Comparison of ENCODE assay signal across 8 mouse cellular contexts in the genomic region with DNA sequence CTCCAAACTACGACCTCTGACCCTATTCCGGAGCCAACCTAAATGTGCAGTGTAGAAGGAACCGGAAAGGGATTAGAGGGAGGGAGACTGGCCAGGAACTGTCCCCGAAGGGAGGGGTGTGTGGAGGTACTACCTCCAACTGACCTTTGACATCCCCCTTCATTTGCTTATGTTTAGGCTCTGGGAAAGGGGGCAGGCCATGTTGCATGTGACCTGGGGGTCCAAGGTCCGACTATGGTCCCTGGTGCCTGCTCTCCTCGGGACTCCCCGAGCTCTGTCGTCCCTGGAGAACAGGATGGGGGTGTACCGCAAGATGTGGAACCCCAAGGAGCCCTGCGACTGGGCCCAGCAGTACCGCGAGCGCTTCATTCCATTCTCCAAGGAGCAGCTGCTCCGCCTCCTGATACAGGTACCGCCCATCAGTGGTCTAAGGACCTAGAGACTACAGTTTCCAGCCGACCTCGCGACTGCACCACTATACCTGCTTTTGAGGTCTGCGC. TPM values are rescaled to one million over a fixed set of nuclear protein-coding genes. Genes with fewer than 3 reads are reported as not detected.
DNase-seq lines count a peak whose midpoint lies in the region; ATAC-seq lines count a peak whose summit lies in the region.

No protein-coding gene starts in this region.

- peak; percentile 46 for DNase-seq in gastrocnemius, adult 18-20 months (ENCODE audit: low spot score)
- DNase-seq in gastrocnemius, adult 8-10 months (ENCODE audit: low spot score in 2 of 2) = no peak
- DNase-seq in cerebellum, postnatal 36 days = peak; percentile 57 to 66
- peak; percentile 35 for DNase-seq in gastrocnemius, postnatal 10 days
- DNase-seq in kidney, adult 8-10 months = peak; percentile 84 to 92
- DNase-seq in midbrain, embryonic 14.5 days = peak; percentile 61
- DNase-seq in telencephalon, adult 2 months (ENCODE audit: low read depth, low spot score) = peak; percentile 40

- peaks cover 9% of the 10 kb centered on the region; the same call in 1 of the 2 replicates for H3K4me1 ChIP-seq in limb, embryonic 15.5 days
- peaks cover 8% of the 10 kb centered on the region for H3K4me1 ChIP-seq in midbrain, embryonic 14.5 days (ENCODE audit: control insufficient read depth, insufficient read depth, low read length)

- H3K9ac ChIP-seq in limb, embryonic 15.5 days = peak overlapping the region; percentile 48
- H3K9ac ChIP-seq in midbrain, embryonic 14.5 days (replicated peaks; ENCODE audit: low read length) = peak overlapping the region; percentile 65

- H3K9me3 ChIP-seq in limb, embryonic 15.5 days = no peaks in the 10 kb centered on the region
- no peaks in the 10 kb centered on the region for H3K9me3 ChIP-seq in midbrain, embryonic 14.5 days (ENCODE audit: control insufficient read depth, low read length)

- peak overlapping the region; percentile 84 for H3K27ac ChIP-seq in limb, embryonic 15.5 days
- peak overlapping the region; percentile 65 for H3K27ac ChIP-seq in midbrain, embryonic 14.5 days (replicated peaks; ENCODE audit: low read depth, low read length)

- under 1% methylated on average over 19 of the region's 19 CpGs for WGBS in limb, embryonic 15.5 days
- under 1% methylated on average over 19 of the region's 19 CpGs for WGBS in midbrain, embryonic 14.5 days

- H3K36me3 ChIP-seq in limb, embryonic 15.5 days = no peaks in the 10 kb centered on the region
- H3K36me3 ChIP-seq in midbrain, embryonic 14.5 days (ENCODE audit: control insufficient read depth, insufficient read depth, low read length) = no peaks in the 10 kb centered on the region

- no peaks in the 10 kb centered on the region for H3K27me3 ChIP-seq in limb, embryonic 15.5 days
- H3K27me3 ChIP-seq in midbrain, embryonic 14.5 days (ENCODE audit: control insufficient read depth, insufficient read depth, low read length) = no peaks in the 10 kb centered on the region

- H3K4me3 ChIP-seq in limb, embryonic 15.5 days = peak overlapping the region; percentile 55
- H3K4me3 ChIP-seq in midbrain, embryonic 14.5 days (replicated peaks; ENCODE audit: low read depth, low read length) = peak overlapping the region; percentile 49

- ATAC-seq in limb, embryonic 15.5 days (ENCODE audit: insufficient number of reproducible peaks, low FRiP score, low TSS enrichment, low read depth) = peak; percentile 22
- ATAC-seq in midbrain, embryonic 14.5 days (ENCODE audit: low FRiP score, low TSS enrichment) = peak; percentile 55

- peak overlapping the region; percentile 88 for H3K4me2 ChIP-seq in limb, embryonic 15.5 days
- peak overlapping the region; percentile 81 for H3K4me2 ChIP-seq in midbrain, embryonic 14.5 days (ENCODE audit: low read length)

RNA-seq across cellular contexts. Expression of a gene that starts 0.6 kb away (rescaled TPM):
- total RNA-seq in gastrocnemius, adult 18-20 months (2021) = 10 to 100 TPM; 56.7 to 59.4 TPM
- 10 to 100 TPM; 52.6 to 67.7 (median 56.3) TPM for total RNA-seq in gastrocnemius, adult 8-10 months (2022)
- 10 to 100 TPM; 42.3 to 47.7 TPM for total RNA-seq in gastrocnemius, postnatal 10 days (2021)
- polyA plus RNA-seq in limb, embryonic 15.5 days (2015; fragmentation: Nextera tagmentation; extraction: Ambion mirVana) = 4.4 and 5.5 TPM in 2 replicates
- 5.1 and 7.5 TPM in 2 replicates for polyA plus RNA-seq in midbrain, embryonic 14.5 days (2014; fragmentation: Nextera tagmentation; extraction: Ambion mirVana)

RNA-seq across cellular contexts. Expression of a gene that starts 0.8 kb away (rescaled TPM):
- total RNA-seq in gastrocnemius, adult 18-20 months (2021) = not detected
- not detected for total RNA-seq in gastrocnemius, adult 8-10 months (2022)
- under 1 TPM in 1 of 2 experiments, not detected in 1; 0.35 TPM for total RNA-seq in gastrocnemius, postnatal 10 days (2021)
- 0.49 and 0.86 TPM in 2 replicates for polyA plus RNA-seq in limb, embryonic 15.5 days (2015; fragmentation: Nextera tagmentation; extraction: Ambion mirVana)
- polyA plus RNA-seq in midbrain, embryonic 14.5 days (2014; fragmentation: Nextera tagmentation; extraction: Ambion mirVana) = not detected in 2 replicates

RNA-seq across cellular contexts. Expression of a gene that starts 19.1 kb away (rescaled TPM):
- total RNA-seq in gastrocnemius, adult 18-20 months (2021) = under 1 TPM; 0.11 to 0.17 TPM
- under 1 TPM in 2 of 4 experiments, not detected in 2; 0.07 to 0.11 TPM for total RNA-seq in gastrocnemius, adult 8-10 months (2022)
- total RNA-seq in gastrocnemius, postnatal 10 days (2021) = 1 to 10 TPM in 1 of 2 experiments, under 1 TPM in 1; 0.80 to 1.2 TPM
- polyA plus RNA-seq in limb, embryonic 15.5 days (2015; fragmentation: Nextera tagmentation; extraction: Ambion mirVana) = 0.48 and 0.68 TPM in 2 replicates
- polyA plus RNA-seq in midbrain, embryonic 14.5 days (2014; fragmentation: Nextera tagmentation; extraction: Ambion mirVana) = 2.3 and 4.4 TPM in 2 replicates

RNA-seq across cellular contexts. Expression of a gene that starts 23.9 kb away (rescaled TPM):
- total RNA-seq in gastrocnemius, adult 18-20 months (2021) = 10 to 100 TPM in 1 of 2 experiments, 1 to 10 TPM in 1; 7.8 to 15.1 TPM
- total RNA-seq in gastrocnemius, adult 8-10 months (2022) = 10 to 100 TPM in 1 of 4 experiments, 1 to 10 TPM in 3; 6.2 to 10.2 (median 6.8) TPM
- 10 to 100 TPM; 34.8 to 55.7 TPM for total RNA-seq in gastrocnemius, postnatal 10 days (2021)
- 328 and 364 TPM in 2 replicates for polyA plus RNA-seq in limb, embryonic 15.5 days (2015; fragmentation: Nextera tagmentation; extraction: Ambion mirVana)
- polyA plus RNA-seq in midbrain, embryonic 14.5 days (2014; fragmentation: Nextera tagmentation; extraction: Ambion mirVana) = 5.2 and 32.1 TPM in 2 replicates

RNA-seq across cellular contexts. Expression of a gene that starts 24.7 kb away (rescaled TPM):
- 10 to 100 TPM; 62.0 to 65.6 TPM for total RNA-seq in gastrocnemius, adult 18-20 months (2021)
- 10 to 100 TPM; 68.0 to 73.7 (median 70.1) TPM for total RNA-seq in gastrocnemius, adult 8-10 months (2022)
- 10 to 100 TPM; 73.5 to 74.7 TPM for total RNA-seq in gastrocnemius, postnatal 10 days (2021)
- 79.4 and 97.8 TPM in 2 replicates for polyA plus RNA-seq in limb, embryonic 15.5 days (2015; fragmentation: Nextera tagmentation; extraction: Ambion mirVana)
- polyA plus RNA-seq in midbrain, embryonic 14.5 days (2014; fragmentation: Nextera tagmentation; extraction: Ambion mirVana) = 99.1 and 126 TPM in 2 replicates

Comparison
In these comparisons a context has a peak if more than half of its experiments do, and no peak if none do; other contexts are left out.
1. DNase-seq: peak in gastrocnemius, adult 18-20 months (single experiment), cerebellum, postnatal 36 days (2 of 2), gastrocnemius, postnatal 10 days (single experiment), kidney, adult 8-10 months (2 of 2), midbrain, embryonic 14.5 days (single experiment) and telencephalon, adult 2 months (single experiment); none in gastrocnemius, adult 8-10 months (0 of 2).